18 mouse cellular contexts compared by ENCODE assay signal in genomic region chr13:51899319-51900042, GRCm38 (mm10). TPM values are rescaled to one million over a fixed set of nuclear protein-coding genes. Genes with fewer than 3 reads are reported as not detected.
DNase-seq lines count a peak whose midpoint lies in the region; ATAC-seq and TF ChIP-seq lines count a peak whose summit lies in the region.
"Had no signal": no experiment of that assay in that cellular context is flagged by ENCODE, and none has a peak within 500 bp of the region (broad histone marks: within the 10 kb centered on the region; RNA-seq: fewer than 3 reads in every experiment).

No protein-coding gene starts in this region.

- H3K4me3 ChIP-seq in heart, embryonic 10.5 days: no peak overlapping the region
- no peak overlapping the region for H3K4me3 ChIP-seq in midbrain, embryonic 11.5 days (ENCODE audit: low read depth, low read length)
- H3K4me3 ChIP-seq in midbrain, postnatal 0 days (ENCODE audit: low read depth, low read length): no peak overlapping the region
- H3K4me3 ChIP-seq in limb, embryonic 15.5 days: no peak overlapping the region
- H3K4me3 ChIP-seq in kidney, embryonic 16.5 days (ENCODE audit: low read length): no peak overlapping the region
- H3K4me3 ChIP-seq: heart, embryonic 13.5 days; hindbrain, embryonic 12.5 days; limb, embryonic 12.5 days; liver, embryonic 15.5 days; midbrain, embryonic 12.5 days had no signal

- H3K4me1 ChIP-seq in heart, embryonic 10.5 days: peaks cover 28% of the 10 kb centered on the region
- H3K4me1 ChIP-seq in midbrain, embryonic 11.5 days (ENCODE audit: control insufficient read depth, insufficient read depth, low read length): peaks cover 12% of the 10 kb centered on the region
- peaks cover 7% of the 10 kb centered on the region; the same call in 1 of the 2 replicates for H3K4me1 ChIP-seq in midbrain, postnatal 0 days (ENCODE audit: insufficient read depth, low read length)
- peaks cover 33% of the 10 kb centered on the region for H3K4me1 ChIP-seq in limb, embryonic 15.5 days
- peaks cover 18% of the 10 kb centered on the region for H3K4me1 ChIP-seq in kidney, embryonic 16.5 days (ENCODE audit: insufficient read depth, low read length)

- H3K4me2 ChIP-seq in midbrain, embryonic 11.5 days: no peak overlapping the region
- no peak overlapping the region for H3K4me2 ChIP-seq in midbrain, postnatal 0 days (ENCODE audit: low read depth, low read length, poor library complexity, severe bottlenecking)
- no peak overlapping the region for H3K4me2 ChIP-seq in limb, embryonic 15.5 days
- no peak overlapping the region for H3K4me2 ChIP-seq in kidney, embryonic 16.5 days (replicated peaks; ENCODE audit: low read depth, low read length)
- H3K4me2 ChIP-seq: heart, embryonic 13.5 days; hindbrain, embryonic 12.5 days; limb, embryonic 12.5 days; liver, embryonic 15.5 days; midbrain, embryonic 12.5 days had no signal

- H3K9ac ChIP-seq in midbrain, embryonic 11.5 days (ENCODE audit: low read length): no peak overlapping the region
- no peak overlapping the region for H3K9ac ChIP-seq in midbrain, postnatal 0 days (replicated peaks; ENCODE audit: low read length, poor library complexity, severe bottlenecking)
- no peak overlapping the region for H3K9ac ChIP-seq in limb, embryonic 15.5 days
- no peak overlapping the region for H3K9ac ChIP-seq in kidney, embryonic 16.5 days (replicated peaks; ENCODE audit: low read length)
- H3K9ac ChIP-seq: heart, embryonic 13.5 days; hindbrain, embryonic 12.5 days; limb, embryonic 12.5 days; liver, embryonic 15.5 days; midbrain, embryonic 12.5 days had no signal

- no peak for TF ChIP-seq CTCF in midbrain, postnatal 0 days (IDR thresholded peaks at IDR 0.05)

- H3K36me3 ChIP-seq in heart, embryonic 10.5 days: no peaks in the 10 kb centered on the region
- no peaks in the 10 kb centered on the region for H3K36me3 ChIP-seq in midbrain, embryonic 11.5 days (ENCODE audit: control insufficient read depth, insufficient read depth, low read length)
- no peaks in the 10 kb centered on the region for H3K36me3 ChIP-seq in midbrain, postnatal 0 days (ENCODE audit: insufficient read depth, low read length)
- H3K36me3 ChIP-seq in limb, embryonic 15.5 days: no peaks in the 10 kb centered on the region
- H3K36me3 ChIP-seq in kidney, embryonic 16.5 days (ENCODE audit: insufficient read depth, low read length): no peaks in the 10 kb centered on the region
- H3K36me3 ChIP-seq: heart, embryonic 13.5 days; hindbrain, embryonic 12.5 days; limb, embryonic 12.5 days; liver, embryonic 15.5 days; midbrain, embryonic 12.5 days had no signal

- H3K27me3 ChIP-seq in heart, embryonic 10.5 days (ENCODE audit: insufficient read depth, poor library complexity, severe bottlenecking): no peaks in the 10 kb centered on the region; the same call in 1 of the 2 replicates
- no peaks in the 10 kb centered on the region; the same call in 1 of the 2 replicates for H3K27me3 ChIP-seq in midbrain, embryonic 11.5 days (ENCODE audit: control insufficient read depth, insufficient read depth, low read length)
- no peaks in the 10 kb centered on the region for H3K27me3 ChIP-seq in midbrain, postnatal 0 days (ENCODE audit: insufficient read depth, low read length)
- H3K27me3 ChIP-seq in limb, embryonic 15.5 days: no peaks in the 10 kb centered on the region
- no peaks in the 10 kb centered on the region for H3K27me3 ChIP-seq in kidney, embryonic 16.5 days (ENCODE audit: insufficient read depth, low read length)
- H3K27me3 ChIP-seq: heart, embryonic 13.5 days; hindbrain, embryonic 12.5 days; limb, embryonic 12.5 days; liver, embryonic 15.5 days had no signal

- DNase-seq in adrenal gland, adult (ENCODE audit: inconsistent age in 2 of 2, low spot score in 1 of 2): peak; percentile 31 to 63
- DNase-seq in adrenal gland, adult 8-10 months: no peak
- no peak for DNase-seq in heart, embryonic 10.5 days (ENCODE audit: low spot score)
- no peak for DNase-seq in heart, adult 9 months (ENCODE audit: low spot score in 2 of 2)
- DNase-seq in midbrain, embryonic 11.5 days (ENCODE audit: low spot score, missing footprints): peak; percentile 76
- no peak for DNase-seq in midbrain, postnatal 0 days (ENCODE audit: low spot score)
- DNase-seq: cerebellum, postnatal 14 days; gastrocnemius, postnatal 14 days; lung, postnatal 36 days; thymus, adult 18-20 months had no signal

- no peaks in the 10 kb centered on the region for H3K9me3 ChIP-seq in heart, embryonic 10.5 days
- no peaks in the 10 kb centered on the region for H3K9me3 ChIP-seq in midbrain, embryonic 11.5 days (ENCODE audit: control insufficient read depth, low read length)
- no peaks in the 10 kb centered on the region for H3K9me3 ChIP-seq in midbrain, postnatal 0 days (ENCODE audit: low read length)
- H3K9me3 ChIP-seq in limb, embryonic 15.5 days: no peaks in the 10 kb centered on the region
- peaks cover 7% of the 10 kb centered on the region; the same call in 1 of the 2 replicates for H3K9me3 ChIP-seq in kidney, embryonic 16.5 days (ENCODE audit: low read length)
- H3K9me3 ChIP-seq: liver, embryonic 15.5 days had no signal

- no peak for ATAC-seq in midbrain, embryonic 11.5 days (ENCODE audit: low FRiP score)
- ATAC-seq in midbrain, postnatal 0 days (ENCODE audit: low FRiP score): no peak
- peak; percentile 40; the same call in 1 of the 2 replicates for ATAC-seq in limb, embryonic 15.5 days (ENCODE audit: insufficient number of reproducible peaks, low FRiP score, low TSS enrichment, low read depth)
- no peak for ATAC-seq in kidney, embryonic 16.5 days (ENCODE audit: low FRiP score, low TSS enrichment)

- WGBS in heart, embryonic 10.5 days: 54% methylated on average over 9 of the region's 9 CpGs
- 64% methylated on average over 9 of the region's 9 CpGs for WGBS in midbrain, embryonic 11.5 days
- 64% methylated on average over 9 of the region's 9 CpGs for WGBS in midbrain, postnatal 0 days
- WGBS in limb, embryonic 15.5 days: 39% methylated on average over 9 of the region's 9 CpGs
- WGBS in kidney, embryonic 16.5 days: 49% methylated on average over 9 of the region's 9 CpGs

- peak overlapping the region; percentile 13; the same call in 1 of the 2 replicates for H3K27ac ChIP-seq in heart, embryonic 10.5 days
- H3K27ac ChIP-seq in midbrain, embryonic 11.5 days (ENCODE audit: low read depth, low read length): no peak overlapping the region
- no peak overlapping the region for H3K27ac ChIP-seq in midbrain, postnatal 0 days (ENCODE audit: low read depth, low read length)
- H3K27ac ChIP-seq in limb, embryonic 15.5 days: peak overlapping the region; percentile 54; the same call in 1 of the 2 replicates
- no peak overlapping the region for H3K27ac ChIP-seq in kidney, embryonic 16.5 days (ENCODE audit: low read length)
- H3K27ac ChIP-seq: heart, embryonic 13.5 days; hindbrain, embryonic 12.5 days; kidney, postnatal 0 days; limb, embryonic 12.5 days; liver, embryonic 15.5 days; midbrain, embryonic 12.5 days had no signal

RNA-seq across cellular contexts. Expression of gene Gadd45g, which starts 53.0 kb away (rescaled TPM):
- 10 to 100 TPM; 13.3 to 61.3 (median 18.6) TPM for total RNA-seq in adrenal gland, adult 8-10 months (2022)
- polyA plus RNA-seq in heart, embryonic 10.5 days (2016; fragmentation: Nextera tagmentation; extraction: Ambion mirVana): 53.3 and 61.0 TPM in 2 replicates
- 252 and 256 TPM in 2 replicates for polyA plus RNA-seq in midbrain, embryonic 11.5 days (2014; fragmentation: Nextera tagmentation; extraction: Ambion mirVana)
- total RNA-seq in midbrain, postnatal 0 days (2014; rRNA removed): 7.3 and 10.3 TPM in 2 replicates
- 20.4 and 23.3 TPM in 2 replicates for polyA plus RNA-seq in midbrain, postnatal 0 days (2015; fragmentation: Nextera tagmentation; extraction: Ambion mirVana)
- 61.7 and 77.7 TPM in 2 replicates for polyA plus RNA-seq in limb, embryonic 15.5 days (2015; fragmentation: Nextera tagmentation; extraction: Ambion mirVana)
- 45.8 and 48.5 TPM in 2 replicates for polyA plus RNA-seq in kidney, embryonic 16.5 days (2015; fragmentation: Nextera tagmentation; extraction: Ambion mirVana)

Comparison
In these comparisons a context has a peak if more than half of its experiments do, and no peak if none do; other contexts are left out.
1. DNase-seq: peak in adrenal gland, adult (2 of 2) and midbrain, embryonic 11.5 days (single experiment); none in adrenal gland, adult 8-10 months (single experiment), heart, embryonic 10.5 days (single experiment), heart, adult 9 months (0 of 2) and midbrain, postnatal 0 days (single experiment).
2. H3K27ac ChIP-seq: peak in heart, embryonic 10.5 days (single experiment) and limb, embryonic 15.5 days (single experiment); none in midbrain, embryonic 11.5 days (single experiment), midbrain, postnatal 0 days (single experiment) and kidney, embryonic 16.5 days (single experiment).